Mouse (Mus musculus) skeletal muscle tissue, adult 2 months (tissue): ENCODE results near the gene Prdm8.

Experiments
- DNase-seq: peaks from one replicate; pipeline ENCODE4 v3.0.0-alpha.2; 2012; ENCODE audit warnings: low read depth, low spot score

Prdm8 gene

DNA sequence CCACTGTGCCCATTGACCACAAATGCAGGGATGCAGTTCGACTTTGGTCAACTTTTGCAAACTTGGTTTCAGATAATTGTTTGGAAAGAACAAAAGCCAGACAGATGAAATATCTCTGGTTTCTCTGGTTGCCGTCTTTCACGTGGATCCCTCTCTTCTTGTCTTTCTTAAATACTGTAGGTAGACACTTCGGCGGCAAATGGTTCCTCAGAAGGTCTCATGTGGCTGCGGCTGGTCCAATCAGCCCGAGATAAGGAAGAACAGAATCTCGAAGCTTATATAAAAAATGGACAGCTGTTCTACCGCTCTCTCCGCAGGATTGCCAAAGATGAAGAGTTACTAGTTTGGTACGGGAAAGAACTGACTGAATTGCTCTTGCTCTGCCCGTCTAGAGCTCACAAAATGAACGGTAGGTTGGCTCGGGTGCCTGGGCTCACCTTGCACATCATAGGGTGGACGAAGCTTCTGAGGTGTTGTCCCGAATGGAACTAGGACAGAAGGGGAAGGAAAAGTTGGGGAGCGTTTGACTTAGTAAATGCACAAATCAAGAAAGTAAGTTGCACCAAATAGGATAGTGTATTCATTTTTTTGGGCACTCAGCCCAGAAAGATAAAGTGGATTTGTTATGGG lies 17.4 kb downstream of the Prdm8 start:
- DNase-seq: no peak

- DNase-seq: peak; percentile 68
Measured at GRCm38 (mm10) chr5:98184971-98185805, 18.2 kb downstream of the Prdm8 start.

DNA sequence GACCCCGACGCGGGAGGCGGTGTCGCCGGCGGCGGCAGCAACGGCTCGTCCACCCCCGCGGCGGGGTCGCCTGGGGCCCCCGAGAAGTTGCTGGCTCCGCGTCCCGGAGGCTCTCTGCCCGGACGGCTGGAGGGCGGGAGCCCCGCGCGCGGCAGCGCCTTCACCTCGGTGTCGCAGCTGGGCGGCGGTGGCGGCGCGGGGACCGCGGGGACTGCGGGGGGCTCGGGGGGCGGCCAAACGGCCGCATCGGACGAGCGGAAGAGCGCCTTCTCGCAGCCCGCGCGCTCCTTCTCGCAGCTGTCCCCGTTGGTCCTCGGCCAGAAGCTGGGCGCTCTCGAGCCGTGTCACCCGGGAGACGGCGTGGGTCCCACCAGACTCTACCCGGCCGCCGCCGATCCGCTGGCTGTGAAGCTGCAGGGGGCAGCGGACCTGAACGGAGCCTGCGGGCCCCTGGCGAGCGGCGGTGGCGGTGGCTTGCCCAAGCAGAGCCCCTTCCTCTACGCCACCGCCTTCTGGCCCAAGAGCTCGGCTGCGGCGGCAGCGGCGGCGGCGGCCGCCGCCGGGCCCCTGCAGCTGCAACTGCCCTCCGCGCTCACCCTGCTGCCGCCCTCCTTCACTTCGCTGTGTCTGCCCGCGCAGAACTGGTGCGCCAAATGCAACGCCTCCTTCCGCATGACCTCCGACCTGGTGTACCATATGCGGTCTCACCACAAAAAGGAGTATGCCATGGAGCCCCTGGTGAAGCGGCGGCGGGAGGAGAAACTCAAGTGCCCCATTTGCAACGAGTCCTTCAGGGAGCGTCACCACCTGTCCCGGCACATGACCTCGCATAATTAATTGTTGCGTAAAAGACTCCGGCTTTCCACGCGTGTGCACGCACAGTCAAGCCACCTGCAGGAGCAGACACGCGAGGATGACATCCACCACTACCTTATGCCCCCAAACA lies 19.1 kb downstream of the Prdm8 start:
- DNase-seq: no peak

GRCm38 (mm10) chr5:98189181-98190180 lies 22.5 kb downstream of the Prdm8 start:
- DNase-seq: no peak

DNA sequence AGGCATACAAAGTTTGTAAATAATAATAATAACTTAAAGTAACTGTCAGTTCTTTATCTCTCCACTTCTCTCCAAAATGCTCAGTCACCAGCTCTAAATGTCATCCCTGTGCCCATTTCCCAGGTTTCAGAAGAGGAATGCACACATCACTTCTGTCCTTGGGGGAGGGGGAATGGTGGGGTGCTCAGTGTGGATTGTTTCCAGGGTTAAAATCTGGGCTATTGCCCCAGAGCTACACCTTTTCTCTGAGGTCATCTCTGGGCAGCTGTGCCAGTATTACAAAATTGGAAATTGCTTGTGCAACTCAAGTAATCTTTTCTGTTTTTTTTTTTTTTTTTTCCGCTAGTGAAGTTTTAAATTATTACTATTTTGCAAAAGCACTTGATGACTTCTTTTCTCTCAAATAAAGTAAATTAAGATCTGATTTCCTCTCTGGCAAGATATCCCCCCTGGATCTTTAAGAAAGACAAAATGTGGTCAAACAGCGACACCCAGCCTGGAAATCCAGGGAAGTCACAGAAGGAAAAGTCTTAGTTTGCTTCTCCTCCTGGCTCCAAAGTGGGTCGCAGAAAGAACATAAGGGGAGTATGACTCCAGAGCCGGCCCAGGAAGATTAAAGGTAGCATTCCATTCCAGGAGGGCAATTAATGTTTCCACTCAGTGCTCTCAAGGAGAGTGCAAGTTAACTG lies 25.4 kb downstream of the Prdm8 start:
- no peak for DNase-seq

GRCm38 (mm10) chr5:98194959-98195358 lies 28.0 kb downstream of the Prdm8 start:
- no peak for DNase-seq

DNA sequence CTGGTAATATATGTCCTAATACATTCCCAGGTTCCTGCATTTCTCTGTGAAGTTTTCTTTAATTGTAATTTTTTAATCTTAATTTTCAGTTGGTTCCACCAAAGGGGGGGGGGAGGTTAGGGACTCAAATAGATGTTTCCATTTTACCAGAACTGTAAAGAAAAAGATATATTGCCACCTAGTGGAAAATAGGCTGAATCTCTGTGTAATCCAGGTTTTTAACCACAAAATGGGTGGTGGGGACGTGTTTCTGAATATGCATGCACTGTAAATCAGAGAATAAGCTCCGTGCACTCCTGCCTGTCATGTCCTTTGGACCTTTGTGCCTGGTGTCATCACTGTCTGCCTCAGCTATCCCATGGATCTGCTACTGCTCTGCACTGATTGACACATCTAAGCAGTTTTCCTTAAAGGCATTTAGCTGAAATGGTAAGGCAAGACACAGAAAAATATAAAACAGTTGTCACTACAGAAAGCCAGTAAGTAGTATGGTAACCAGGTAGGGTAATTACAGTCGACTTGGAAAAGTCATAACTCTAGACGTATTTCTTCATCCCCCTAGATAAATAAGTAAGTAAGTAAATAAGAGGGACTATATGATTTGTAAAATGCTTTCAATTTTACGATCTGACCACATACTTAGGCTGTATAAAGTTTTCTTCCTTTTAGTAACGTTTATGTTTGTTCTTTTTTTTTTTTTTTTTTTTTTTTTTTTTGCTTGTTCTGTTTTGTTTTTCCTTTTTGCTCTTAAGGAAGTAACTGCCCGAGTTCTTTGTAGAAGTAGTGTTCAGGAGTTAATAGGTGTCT lies 31.6 kb downstream of the Prdm8 start:
- DNase-seq: no peak

GRCm38 (mm10) chr5:98199219-98199552 lies 32.2 kb downstream of the Prdm8 start:
- DNase-seq: no peak

GRCm38 (mm10) chr5:98201606-98202005 lies 34.6 kb downstream of the Prdm8 start:
- no peak for DNase-seq

DNA sequence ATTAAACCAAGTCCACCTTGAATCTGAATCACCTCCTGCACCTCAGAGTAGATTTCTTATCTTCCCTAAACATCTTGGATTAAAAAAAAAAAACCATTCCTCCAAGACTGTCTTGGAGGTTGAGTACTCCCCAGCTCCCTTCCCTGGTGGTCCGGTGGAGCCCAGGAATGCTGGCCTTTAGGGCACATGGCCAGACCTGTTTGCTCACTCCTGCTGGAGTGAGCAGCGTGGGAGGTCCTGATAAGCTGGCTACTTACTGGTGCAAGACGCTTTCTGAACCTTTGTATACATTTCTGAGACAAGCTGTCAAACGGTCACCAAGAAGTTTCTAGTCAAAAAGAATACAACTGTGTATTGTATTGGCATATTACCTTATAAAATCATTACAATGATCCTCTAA lies 36.0 kb downstream of the Prdm8 start:
- DNase-seq: no peak

DNA sequence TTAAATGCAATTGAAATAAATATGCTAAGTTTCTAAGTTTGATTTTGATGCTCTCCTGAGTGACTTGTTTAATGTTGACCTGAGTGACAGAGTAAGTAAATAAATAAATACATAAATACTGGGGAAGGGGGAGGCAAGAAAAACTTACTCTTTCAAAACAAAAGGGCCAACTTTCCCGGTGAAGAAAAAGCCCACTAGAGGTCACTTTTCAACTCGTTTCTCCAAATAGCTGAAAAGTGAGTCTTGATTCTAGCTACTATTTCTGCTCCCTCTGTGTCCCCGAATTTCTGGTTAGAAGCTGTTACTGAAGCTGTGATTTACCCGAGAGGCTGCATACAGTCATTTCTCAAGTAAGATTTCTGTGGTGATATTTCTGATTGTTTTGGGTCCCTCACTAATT lies 45.5 kb downstream of the Prdm8 start:
- DNase-seq: no peak

DNA sequence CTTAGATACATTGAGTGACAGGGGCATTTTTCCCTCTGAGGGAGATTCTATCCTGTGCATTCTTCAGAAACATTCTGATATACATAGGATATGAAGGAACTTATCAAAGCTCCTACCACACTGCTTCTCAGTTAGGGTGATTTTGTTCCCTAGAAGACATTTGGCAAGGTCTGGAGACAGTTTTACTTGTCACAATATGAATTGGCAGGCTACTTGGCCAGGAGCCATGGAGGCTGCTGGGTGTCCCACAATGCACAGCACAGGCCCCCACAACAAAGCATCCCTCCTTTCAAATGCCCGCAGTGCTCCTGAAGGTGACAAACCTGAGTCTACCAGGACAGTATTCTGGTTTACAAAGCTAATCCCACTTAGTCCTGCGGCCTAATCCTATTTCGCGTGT lies 55.0 kb downstream of the Prdm8 start:
- no peak for DNase-seq

- no peak for DNase-seq
Measured at GRCm38 (mm10) chr5:98226710-98227109, 59.7 kb downstream of the Prdm8 start.

DNA sequence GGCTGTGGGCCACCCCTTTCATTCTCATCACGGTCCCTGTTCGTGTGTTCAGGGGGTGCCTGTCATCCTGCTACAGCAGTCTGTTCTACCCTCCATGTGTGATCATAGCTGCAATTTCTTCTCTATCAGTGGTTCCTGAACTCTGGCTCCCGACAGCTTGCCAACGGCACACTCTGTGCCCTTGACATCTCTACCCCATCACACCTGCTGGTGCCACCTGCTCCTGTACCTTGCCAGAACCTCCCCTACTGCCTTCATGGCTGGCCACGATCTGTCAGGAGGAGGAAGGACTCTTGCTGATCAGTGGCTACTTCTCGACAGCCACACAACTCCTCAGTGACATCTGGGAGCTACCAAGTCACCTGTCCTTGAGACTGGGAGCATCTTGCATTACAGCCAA lies 62.5 kb downstream of the Prdm8 start:
- no peak for DNase-seq

GRCm38 (mm10) chr5:98238466-98238865 lies 71.5 kb downstream of the Prdm8 start:
- no peak for DNase-seq
